Mouse (Mus musculus) limb, embryonic 11.5 days (tissue): ENCODE data around the gene Glra2. TPM values are rescaled to one million over a fixed set of nuclear protein-coding genes. Genes with fewer than 3 reads are reported as not detected.

Experiments
- ATAC-seq: fragments of 200-750 bp; cut with Nextera tagmentation; 2 replicates; pipeline ENCODE4 v1.8.0; 2017; ENCODE audit warnings: low read depth; ENCODE audit not compliant: insufficient number of reproducible peaks, low FRiP score, low TSS enrichment
- DNase-seq: peaks from one replicate; pipeline ENCODE4 v3.0.0-alpha.2; 2015; ENCODE audit warnings: low spot score
- H3K27ac ChIP-seq: fragments of 300-500 bp; sonication (generic); replicated peaks from 2 replicates; pipeline ENCODE4 v1.5.1; 2014; ENCODE audit warnings: low read depth, mild to moderate bottlenecking, low read length
- H3K27me3 ChIP-seq: fragments of 300-500 bp; sonication (generic); 2 replicates; pipeline ENCODE4 v1.6.1; 2014; ENCODE audit warnings: mild to moderate bottlenecking, low read length, mixed read lengths; ENCODE audit not compliant: control insufficient read depth, insufficient read depth
- H3K36me3 ChIP-seq: fragments of 300-500 bp; sonication (generic); 2 replicates; pipeline ENCODE4 v1.6.1; 2014; ENCODE audit warnings: mild to moderate bottlenecking, low read length, moderate library complexity, mixed read lengths; ENCODE audit not compliant: control insufficient read depth, insufficient read depth
- H3K4me1 ChIP-seq: fragments of 300-500 bp; sonication (generic); 2 replicates; pipeline ENCODE4 v1.6.1; 2014; ENCODE audit warnings: low read length, mixed read lengths; ENCODE audit not compliant: control insufficient read depth, insufficient read depth
- H3K4me2 ChIP-seq: fragments of 300-500 bp; sonication (generic); 2 replicates; pipeline ENCODE4 v1.6.1; 2014; ENCODE audit warnings: low read depth, mild to moderate bottlenecking, moderate library complexity; ENCODE audit not compliant: severe bottlenecking
- H3K4me3 ChIP-seq: fragments of 300-500 bp; sonication (generic); 2 replicates; pipeline ENCODE4 v1.5.1; 2014; ENCODE audit warnings: low read depth, low read length
- H3K9ac ChIP-seq: fragments of 300-500 bp; sonication (generic); 2 replicates; pipeline ENCODE4 v1.6.1; 2014; ENCODE audit warnings: mild to moderate bottlenecking, low read length
- H3K9me3 ChIP-seq: fragments of 300-500 bp; sonication (generic); 2 replicates; pipeline ENCODE4 v1.6.1; 2016; ENCODE audit warnings: low read length; ENCODE audit not compliant: control insufficient read depth
- WGBS: fragments of 180-500 bp; shearing (Covaris S2); extraction: QIAGEN DNeasy Blood & Tissue Kit; methylation state at CpG from one replicate; pipeline ENCODE4 v1.1.7; 2014; 5-methylcytosine and 5-hydroxymethylcytosine counted together
- polyA plus RNA-seq: library from polyadenylated mRNA; unstranded; fragments of >200 nt; fragmentation: Nextera tagmentation; extraction: Ambion mirVana; gene quantifications from 2 replicates; pipeline ENCODE4 v1.2.1, GENCODE M21; 2014

The Glra2 gene
- polyA plus RNA-seq, 1 experiment from 2014 or later: 0.05 TPM

DNA sequence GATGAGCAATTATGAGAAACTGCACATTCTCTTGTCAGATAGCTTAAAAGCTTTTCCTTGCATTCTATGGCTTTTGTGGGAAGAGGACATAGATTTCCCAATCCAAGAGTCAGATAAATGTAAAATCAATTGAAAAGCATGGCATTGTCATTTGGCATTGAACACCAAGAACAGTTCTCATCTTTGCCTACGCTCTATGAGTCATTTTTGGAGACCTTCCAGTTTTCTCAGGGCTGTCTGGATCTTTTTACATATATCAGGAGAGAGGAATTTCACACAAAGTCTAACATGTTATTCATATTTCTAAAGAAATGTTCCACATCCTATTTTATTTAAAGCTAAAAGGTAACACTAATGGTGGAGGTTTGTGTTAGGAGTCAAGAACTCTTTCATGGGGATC is 223.0 kb downstream of the Glra2 start:
- Histone ChIP-seq H3K4me1 (no peaks in the 10 kb centered on the region), H3K4me2 (no peak overlapping the region), H3K27me3 (no peaks in the 10 kb centered on the region), H3K9me3 (no peaks in the 10 kb centered on the region), H3K27ac (no peak overlapping the region), H3K9ac (no peak overlapping the region), H3K36me3 (no peaks in the 10 kb centered on the region), H3K4me3 (no peak overlapping the region)
- ATAC-seq (no peak), DNase-seq (no peak)
- WGBS: 82% methylated on average over 1 of the region's 1 CpGs
